Mouse (Mus musculus) CH12.LX (cell line): ENCODE results near the gene 2310022B05Rik. TPM values are rescaled to one million over a fixed set of nuclear protein-coding genes. Genes with fewer than 3 reads are reported as not detected.

ENCODE experiments used
- DNase-seq: peaks from one replicate; pipeline ENCODE4 v3.0.0-alpha.2; 2013; ENCODE audit errors: extremely low read depth
- H3K27ac ChIP-seq: 2 replicates; pipeline ENCODE4 v1.5.1; 2012; ENCODE audit warnings: low read depth, mild to moderate bottlenecking, control low read depth, moderate library complexity; ENCODE audit not compliant: insufficient read depth
- H3K27me3 ChIP-seq: replicated peaks from 2 replicates; pipeline ENCODE3; 2012; ENCODE audit warnings: inconsistent platforms
- H3K36me3 ChIP-seq, 2 experiments: replicated peaks in 1 of 2; 2 replicates each; pipeline versions ENCODE3 to v1.6.1; 2012; ENCODE audit warnings: inconsistent platforms in 1 of 2, low read length in 1 of 2, mild to moderate bottlenecking in 1 of 2, mixed read lengths in 1 of 2, moderate library complexity in 1 of 2; ENCODE audit not compliant: control insufficient read depth in 1 of 2, insufficient read depth in 1 of 2
- H3K4me1 ChIP-seq, 2 experiments: 2 replicates each; pipeline ENCODE4 v1.6.1; 2012; ENCODE audit warnings: inconsistent platforms in 1 of 2, moderate library complexity in 1 of 2; ENCODE audit not compliant: insufficient read depth in 2 of 2, control insufficient read depth in 1 of 2
- H3K4me2 ChIP-seq: 2 replicates; pipeline ENCODE4 v1.6.1; 2012; ENCODE audit warnings: low read depth, mild to moderate bottlenecking, control low read depth; ENCODE audit not compliant: poor library complexity, insufficient read depth, severe bottlenecking
- H3K4me3 ChIP-seq, 3 experiments: fragments of 150-350 bp in 1 of 3; sonication (generic) in 1 of 3; replicated peaks in 1 of 3; 2 replicates each; pipeline versions ENCODE3 to v1.5.1; 2011 to 2012; ENCODE audit warnings: low read depth in 2 of 3, low read length in 2 of 3, mild to moderate bottlenecking in 2 of 3, moderate library complexity in 2 of 3, control low read depth in 1 of 3, improper control_type of control experiment in 1 of 3, inconsistent platforms in 1 of 3, mixed read lengths in 1 of 3; ENCODE audit not compliant: poor library complexity in 1 of 3
- H3K79me2 ChIP-seq: replicated peaks from 2 replicates; pipeline ENCODE4 v1.6.1; 2012; ENCODE audit warnings: mild to moderate bottlenecking, moderate library complexity; ENCODE audit not compliant: control insufficient read depth, poor library complexity, insufficient read depth, severe bottlenecking; ENCODE audit errors: extremely low read depth
- H3K9ac ChIP-seq: 2 replicates; pipeline ENCODE4 v1.6.1; 2012; ENCODE audit warnings: low read depth, mild to moderate bottlenecking, control low read depth, moderate library complexity; ENCODE audit not compliant: insufficient read depth
- H3K9me3 ChIP-seq: replicated peaks from 2 replicates; pipeline ENCODE3; 2012; ENCODE audit warnings: low read length, inconsistent platforms, mixed read lengths
- CHD2 ChIP-seq: IDR thresholded peaks from 2 replicates; pipeline ENCODE4 v1.6.1; 2011; ENCODE audit warnings: low read length, improper control_type of control experiment
- E2F4 ChIP-seq: IDR thresholded peaks from 2 replicates; pipeline ENCODE4 v1.6.1; 2011; ENCODE audit warnings: low read depth, low read length, improper control_type of control experiment; ENCODE audit not compliant: insufficient replicate concordance
- EP300 ChIP-seq: IDR thresholded peaks from 2 replicates; pipeline ENCODE4 v1.6.1; 2011; ENCODE audit warnings: low read length, improper control_type of control experiment
- ETS1 ChIP-seq: conservative IDR thresholded peaks from 2 replicates; pipeline ENCODE4 v1.6.1; 2012; ENCODE audit warnings: low read depth, mild to moderate bottlenecking, inconsistent platforms, low read length, improper control_type of control experiment, moderate library complexity
- GABPA ChIP-seq: IDR thresholded peaks from 2 replicates; pipeline ENCODE4 v1.6.1; 2012; ENCODE audit warnings: low read depth, low read length, improper control_type of control experiment, inconsistent platforms; ENCODE audit not compliant: insufficient replicate concordance
- HCFC1 ChIP-seq: IDR thresholded peaks from 2 replicates; pipeline ENCODE4 v1.6.1; 2012; ENCODE audit warnings: low read depth, mild to moderate bottlenecking, inconsistent platforms, low read length, improper control_type of control experiment
- IRF4 ChIP-seq: IDR thresholded peaks from 2 replicates; pipeline ENCODE4 v1.6.1; 2014; ENCODE audit warnings: low read depth, mild to moderate bottlenecking, inconsistent platforms, low read length, improper control_type of control experiment
- JUN ChIP-seq: IDR thresholded peaks from 2 replicates; pipeline ENCODE4 v1.6.1; 2011; ENCODE audit warnings: low read depth, mild to moderate bottlenecking, low read length, improper control_type of control experiment, moderate library complexity; ENCODE audit not compliant: insufficient read depth
- KAT2A ChIP-seq: IDR thresholded peaks from 2 replicates; pipeline ENCODE4 v1.6.1; 2012; ENCODE audit warnings: low read length, improper control_type of control experiment, inconsistent platforms; ENCODE audit not compliant: insufficient replicate concordance
- MAFK ChIP-seq: IDR thresholded peaks from 2 replicates; pipeline ENCODE4 v1.6.1; 2011; ENCODE audit warnings: low read length, improper control_type of control experiment; ENCODE audit not compliant: insufficient replicate concordance
- MAZ ChIP-seq: IDR thresholded peaks from 2 replicates; pipeline ENCODE4 v1.6.1; 2012; ENCODE audit warnings: low read depth, mild to moderate bottlenecking, inconsistent platforms, low read length, improper control_type of control experiment, moderate library complexity
- MEF2A ChIP-seq: IDR thresholded peaks from 2 replicates; pipeline ENCODE4 v1.6.1; 2014; ENCODE audit warnings: low read depth, mild to moderate bottlenecking, inconsistent platforms, low read length, improper control_type of control experiment, borderline replicate concordance
- MXI1 ChIP-seq: IDR thresholded peaks from 2 replicates; pipeline ENCODE4 v1.6.1; 2011; ENCODE audit warnings: mild to moderate bottlenecking, low read depth, low read length, improper control_type of control experiment
- NELFE ChIP-seq: IDR thresholded peaks from 2 replicates; pipeline ENCODE4 v1.6.1; 2011; ENCODE audit warnings: low read depth, low read length, improper control_type of control experiment
- NRF1 ChIP-seq: IDR thresholded peaks from 2 replicates; pipeline ENCODE4 v1.6.1; 2014; ENCODE audit warnings: low read depth, mild to moderate bottlenecking, inconsistent platforms, low read length, improper control_type of control experiment, moderate library complexity
- PAX5 ChIP-seq: IDR thresholded peaks from 2 replicates; pipeline ENCODE4 v1.6.1; 2012; ENCODE audit warnings: low read length, inconsistent platforms, mixed read lengths
- POLR2A ChIP-seq: IDR thresholded peaks from 2 replicates; pipeline ENCODE4 v1.6.1; 2011; ENCODE audit warnings: low read depth, mild to moderate bottlenecking, improper control_type of control experiment, low read length
- RAD21 ChIP-seq: IDR thresholded peaks from 2 replicates; pipeline ENCODE4 v1.6.1; 2011; ENCODE audit warnings: low read depth, mild to moderate bottlenecking, low read length, improper control_type of control experiment, moderate library complexity
- SIN3A ChIP-seq: IDR thresholded peaks from 2 replicates; pipeline ENCODE4 v1.6.1; 2012; ENCODE audit warnings: low read length, improper control_type of control experiment, inconsistent platforms
- SMC3 ChIP-seq: IDR thresholded peaks from 2 replicates; pipeline ENCODE4 v1.6.1; 2011; ENCODE audit warnings: low read depth, low read length, improper control_type of control experiment
- TCF12 ChIP-seq: IDR thresholded peaks from 2 replicates; pipeline ENCODE4 v1.6.1; 2014; ENCODE audit warnings: low read depth, mild to moderate bottlenecking, inconsistent platforms, low read length, improper control_type of control experiment
- USF1 ChIP-seq: IDR thresholded peaks from 2 replicates; pipeline ENCODE4 v1.6.1; 2014; ENCODE audit warnings: low read depth, mild to moderate bottlenecking, inconsistent platforms, low read length, improper control_type of control experiment
- USF2 ChIP-seq: conservative IDR thresholded peaks from 2 replicates; pipeline ENCODE4 v1.6.1; 2011; ENCODE audit warnings: low read depth, low read length, improper control_type of control experiment
- ZKSCAN1 ChIP-seq: IDR thresholded peaks from 2 replicates; pipeline ENCODE4 v1.6.1; 2012; ENCODE audit warnings: low read depth, inconsistent platforms, low read length, improper control_type of control experiment, borderline replicate concordance
- dilution Hi-C: fragments of 300-500 bp; cut with MboI; formaldehyde crosslinking; loops from 2 replicates; pipeline ENCODE4 v1.14.3; 2020; ENCODE audit warnings: low sequenced_read_pairs; ENCODE audit not compliant: extremely low pct_unique_long_range_greater_than_20kb, extremely low pct_ligation_motif_present
- in situ Hi-C: fragments of 300-500 bp; cut with MboI; formaldehyde crosslinking; loops from 3 replicates; pipeline ENCODE4 v1.14.3; 2019; ENCODE audit warnings: low sequenced_read_pairs, low pct_ligation_motif_present, low pct_unique_long_range_greater_than_20kb, mixed read lengths
- polyA plus RNA-seq: library from polyadenylated mRNA; unstranded; fragments of >175 nt; gene quantifications from 2 replicates; pipeline ENCODE4 v1.2.1, GENCODE M21; 2012; ENCODE audit warnings: low read depth; ENCODE audit not compliant: insufficient read length
- total RNA-seq, 2 experiments: library from RNA; depleted of rRNA; stranded (reverse); fragments of 300-350 nt in 1 of 2; fragments of >200 nt in 1 of 2; gene quantifications; 2 replicates each; pipeline ENCODE4 v1.2.3; 2012 to 2014

Gene 2310022B05Rik
- total and polyA plus RNA-seq, 3 experiments, result 3.2 to 7.1 (median 5.7) TPM

- no peak for DNase-seq
These were observed 1.4 kb downstream of the 2310022B05Rik start for GRCm38 (mm10) chr8:124661781-124662180.

GRCm38 (mm10) chr8:124658415-124658814 is 4.8 kb downstream of the 2310022B05Rik start:
- TF ChIP-seq SIN3A (no peak), EP300 (no peak), IRF4 (no peak), ZKSCAN1 (no peak), POLR2A (no peak), JUN (no peak), GABPA (no peak), NELFE (no peak), NRF1 (no peak), MAFK (no peak), MAZ (no peak), USF2 (no peak), HCFC1 (no peak), MEF2A (no peak), SMC3 (no peak), MXI1 (no peak), ETS1 (no peak)
- peaks cover 0 to 23% of the 10 kb centered on the region in 2 experiments for H3K36me3 ChIP-seq
- H3K4me1 ChIP-seq, result peaks cover 4 to 13% of the 10 kb centered on the region in 2 experiments; a peak in 2 of 4 replicates
- H3K9me3 ChIP-seq, result no peaks in the 10 kb centered on the region
- no peaks in the 10 kb centered on the region for H3K79me2 ChIP-seq
- in situ Hi-C loops (no loop called here), dilution Hi-C loops (no loop called here)
- no peak for DNase-seq
- H3K27ac ChIP-seq, result no peak overlapping the region
- no peak overlapping the region for H3K4me2 ChIP-seq
- no peaks in the 10 kb centered on the region for H3K27me3 ChIP-seq
- H3K4me3 ChIP-seq, result no peak overlapping the region
- H3K9ac ChIP-seq, result no peak overlapping the region

More at GRCm38 (mm10) chr8:124661781-124662180, 1.4 kb downstream of the 2310022B05Rik start:
- peaks cover 0 to 5% of the 10 kb centered on the region in 2 experiments for H3K36me3 ChIP-seq
- TF ChIP-seq MXI1 (no peak), RAD21 (no peak), KAT2A (no peak), CHD2 (no peak), ETS1 (no peak), POLR2A (no peak), E2F4 (no peak), PAX5 (no peak), NRF1 (no peak), USF1 (no peak), SMC3 (no peak), USF2 (no peak), MAZ (no peak), TCF12 (no peak)
- peak overlapping the region in 2 of 3 experiments; percentile 73 to 82 for H3K4me3 ChIP-seq
- peaks cover 2% of the 10 kb centered on the region for H3K27me3 ChIP-seq
- H3K27ac ChIP-seq, result no peak overlapping the region
- peaks cover 6 to 17% of the 10 kb centered on the region in 2 experiments; a peak in 2 of 4 replicates for H3K4me1 ChIP-seq
- H3K4me2 ChIP-seq, result peak overlapping the region; percentile 92
- H3K79me2 ChIP-seq, result no peaks in the 10 kb centered on the region
- H3K9ac ChIP-seq, result peak overlapping the region; percentile 73; the same call in 1 of the 2 replicates
- in situ Hi-C loops, result no loop called here
- H3K9me3 ChIP-seq, result no peaks in the 10 kb centered on the region
- dilution Hi-C loops, result no loop called here
